Mouse (Mus musculus): ENCODE results near the gene Rfx3. TPM values are rescaled to one million over a fixed set of nuclear protein-coding genes. Genes with fewer than 3 reads are reported as not detected.

Rfx3 gene
- total and polyA plus RNA-seq, 3 experiments: 1.1 to 62.0 (median 1.8) TPM

DNA sequence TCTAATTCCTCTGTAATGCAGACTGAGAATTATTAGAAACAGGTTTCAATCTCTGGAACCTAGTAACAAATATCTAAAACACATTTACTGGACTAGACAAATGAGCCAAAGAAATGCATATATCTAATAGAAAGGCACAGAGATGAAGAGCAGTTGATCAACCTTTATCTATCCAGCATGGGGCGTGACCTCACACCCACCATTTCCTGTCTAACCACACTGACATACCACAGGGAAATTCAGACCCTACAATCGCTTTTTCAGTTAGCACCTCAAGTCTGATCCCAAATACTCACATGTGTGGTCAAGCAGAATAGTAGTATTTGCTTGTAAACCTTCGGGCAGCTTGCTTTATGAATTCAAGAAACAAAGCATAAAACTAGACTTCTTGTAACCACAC, 43.4 kb downstream of the Rfx3 start (continued):
- TF ChIP-seq EP300 (IDR thresholded peaks at IDR 0.05; ENCODE audit: low read depth in 1 of 2, low read length in 2 of 2) (peak; percentile 97), GABPA (IDR thresholded peaks at IDR 0.05; ENCODE audit: low read depth, low read length) (no peak), MEF2A (IDR thresholded peaks at IDR 0.05; ENCODE audit: extremely low read depth, insufficient replicate concordance, low read depth, low read length, poor library complexity, severe bottlenecking) (no peak), RCOR1 (IDR thresholded peaks at IDR 0.05; ENCODE audit: low read depth, low read length) (peak; percentile 96), MAX (IDR thresholded peaks at IDR 0.05; ENCODE audit: low read length) (peak; percentile 31; the same call in 1 of the 2 replicates), USF1 (IDR thresholded peaks at IDR 0.05; ENCODE audit: low read depth, low read length) (no peak), TBP (IDR thresholded peaks at IDR 0.05; ENCODE audit: low read depth, low read length) (peak; percentile 66), ZNF384 (IDR thresholded peaks at IDR 0.05; ENCODE audit: low read depth, low read length) (no peak), MYB (IDR thresholded peaks at IDR 0.05; ENCODE audit: low read depth, low read length) (peak; percentile 87), RAD21 (IDR thresholded peaks at IDR 0.05; ENCODE audit: low read depth, low read length) (no peak), TAL1 (IDR thresholded peaks at IDR 0.05; ENCODE audit: low read length) (peak; percentile 41; the same call in 1 of the 2 replicates)

- Histone ChIP-seq H3K27ac (ENCODE audit: control insufficient read depth, low read depth, low read length) (no peak overlapping the region), H3K4me3 (ENCODE audit: control insufficient read depth in 1 of 2, insufficient read depth in 1 of 2, low read depth in 2 of 2, low read length in 2 of 2) (no peak overlapping the region), H3K9ac (ENCODE audit: control insufficient read depth, low read depth, low read length, poor library complexity, severe bottlenecking) (no peak overlapping the region), H3K27me3 (ENCODE audit: control insufficient read depth in 1 of 2, insufficient read depth in 2 of 2, low read length in 2 of 2) (no peaks in the 10 kb centered on the region), H3K9me3 (replicated peaks; ENCODE audit: insufficient read depth, low read length) (no peaks in the 10 kb centered on the region), H3K79me2 (ENCODE audit: control insufficient read depth, insufficient read depth, low read length, poor library complexity) (no peaks in the 10 kb centered on the region), H3K36me3 (ENCODE audit: control insufficient read depth in 1 of 2, insufficient read depth in 2 of 2, low read length in 2 of 2) (peaks cover 0 to 5% of the 10 kb centered on the region in 2 experiments; a peak in 2 of 4 replicates), H3K4me1 (ENCODE audit: control insufficient read depth in 1 of 2, insufficient read depth in 2 of 2, low read length in 2 of 2) (no peaks in the 10 kb centered on the region; a peak in 1 of 4 replicates)
- peak; percentile 31 for DNase-seq (ENCODE audit: low read depth, low spot score)
- no peak for TF ChIP-seq ETS1 (IDR thresholded peaks at IDR 0.05; ENCODE audit: low read depth, low read length)
- TF ChIP-seq TAL1 (IDR thresholded peaks at IDR 0.05; ENCODE audit: low read length): peak; percentile 50
- TF ChIP-seq EP300 (IDR thresholded peaks at IDR 0.05; ENCODE audit: low read depth in 1 of 2, low read length in 2 of 2): peak; percentile 29 to 60; a peak in 3 of 4 replicates
- TF ChIP-seq CHD2 (IDR thresholded peaks at IDR 0.05; ENCODE audit: low read length): no peak
- TF ChIP-seq RCOR1 (IDR thresholded peaks at IDR 0.05; ENCODE audit: low read depth, low read length): peak; percentile 75
- no peak for TF ChIP-seq CTCF (IDR thresholded peaks at IDR 0.05 in 2 of 3, conservative IDR thresholded peaks at IDR 0.05 in 1 of 3; ENCODE audit: control insufficient read depth in 1 of 3, insufficient read depth in 1 of 3, low read depth in 2 of 3, low read length in 3 of 3, poor library complexity in 1 of 3, severe bottlenecking in 1 of 3)
These were observed 49.7 kb downstream of the Rfx3 start for GRCm38 (mm10) chr19:27961271-27961670.

GRCm38 (mm10) chr19:27935453-27935852, 75.5 kb downstream of the Rfx3 start:
- no peak overlapping the region for H3K4me3 ChIP-seq (ENCODE audit: control insufficient read depth in 1 of 2, insufficient read depth in 1 of 2, low read depth in 2 of 2, low read length in 2 of 2)
- no peak for TF ChIP-seq POLR2AphosphoS2 (IDR thresholded peaks at IDR 0.05; ENCODE audit: low read length)
- TF ChIP-seq MXI1 (IDR thresholded peaks at IDR 0.05; ENCODE audit: low read depth, low read length): no peak
- TF ChIP-seq ZMIZ1 (IDR thresholded peaks at IDR 0.05; ENCODE audit: low read depth, low read length): no peak
- no peak for TF ChIP-seq ETS1 (IDR thresholded peaks at IDR 0.05; ENCODE audit: low read depth, low read length)
- TF ChIP-seq TCF12 (IDR thresholded peaks at IDR 0.05; ENCODE audit: low read depth, low read length): no peak
- TF ChIP-seq GABPA (IDR thresholded peaks at IDR 0.05; ENCODE audit: low read depth, low read length): no peak
- TF ChIP-seq NELFE (IDR thresholded peaks at IDR 0.05; ENCODE audit: low read depth, low read length): no peak
- no peak for TF ChIP-seq RAD21 (IDR thresholded peaks at IDR 0.05; ENCODE audit: low read depth, low read length)
- TF ChIP-seq JUND (IDR thresholded peaks at IDR 0.05; ENCODE audit: low read depth, low read length): no peak
- TF ChIP-seq GATA1 (IDR thresholded peaks at IDR 0.05; ENCODE audit: low read depth, low read length): no peak
- no peak for TF ChIP-seq CHD2 (IDR thresholded peaks at IDR 0.05; ENCODE audit: low read length)
- TF ChIP-seq ZC3H11A (IDR thresholded peaks at IDR 0.05; ENCODE audit: low read depth, low read length): no peak
- TF ChIP-seq TBP (IDR thresholded peaks at IDR 0.05; ENCODE audit: low read depth, low read length): no peak
- no peaks in the 10 kb centered on the region for H3K27me3 ChIP-seq (ENCODE audit: control insufficient read depth in 1 of 2, insufficient read depth in 2 of 2, low read length in 2 of 2)
- no peak for DNase-seq (ENCODE audit: low read depth, low spot score)
- H3K27ac ChIP-seq (ENCODE audit: control insufficient read depth, low read depth, low read length): no peak overlapping the region
- no peaks in the 10 kb centered on the region for H3K79me2 ChIP-seq (ENCODE audit: control insufficient read depth, insufficient read depth, low read length, poor library complexity)
- no peaks in the 10 kb centered on the region for H3K9me3 ChIP-seq (replicated peaks; ENCODE audit: insufficient read depth, low read length)
- H3K36me3 ChIP-seq (ENCODE audit: control insufficient read depth in 1 of 2, insufficient read depth in 2 of 2, low read length in 2 of 2): no peaks in the 10 kb centered on the region
- H3K9ac ChIP-seq (ENCODE audit: control insufficient read depth, low read depth, low read length, poor library complexity, severe bottlenecking): no peak overlapping the region
- no peaks in the 10 kb centered on the region for H3K4me1 ChIP-seq (ENCODE audit: control insufficient read depth in 1 of 2, insufficient read depth in 2 of 2, low read length in 2 of 2)
